Comparison of ENCODE assay signal across 15 mouse cellular contexts in the genomic region with DNA sequence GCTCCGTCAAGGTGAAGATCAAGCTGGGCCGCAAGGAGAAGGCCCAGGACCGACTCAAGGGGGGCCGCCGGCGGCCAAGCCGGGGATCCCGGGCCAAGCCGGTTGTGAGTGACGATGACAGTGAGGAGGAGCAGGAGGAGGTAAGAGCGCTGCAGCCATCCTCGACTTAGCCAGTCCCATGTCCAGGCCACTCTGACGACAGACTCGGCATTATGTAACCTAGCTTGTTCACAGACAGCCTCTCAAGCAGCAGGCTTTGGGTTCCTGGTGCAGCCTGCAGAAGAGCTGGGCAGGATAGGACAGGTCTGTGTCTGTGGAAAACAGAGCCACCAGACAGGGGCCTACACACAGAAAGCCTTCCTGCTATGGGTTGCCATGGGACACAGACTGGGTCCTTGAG. TPM values are rescaled to one million over a fixed set of nuclear protein-coding genes. Genes with fewer than 3 reads are reported as not detected.
ATAC-seq and TF ChIP-seq lines count a peak whose summit lies in the region.
"Had no signal": no experiment of that assay in that cellular context is flagged by ENCODE, and none has a peak within 500 bp of the region (broad histone marks: within the 10 kb centered on the region; RNA-seq: fewer than 3 reads in every experiment).

No protein-coding gene starts in this region.

- peaks cover 57% of the 10 kb centered on the region for H3K36me3 ChIP-seq in intestine, postnatal 0 days (ENCODE audit: control insufficient read depth, insufficient read depth)
- H3K36me3 ChIP-seq in intestine, embryonic 16.5 days (ENCODE audit: control insufficient read depth, insufficient read depth, low read length) = peaks cover 36% of the 10 kb centered on the region
- H3K36me3 ChIP-seq in neural tube, embryonic 13.5 days = peaks cover 96% of the 10 kb centered on the region
- peaks cover 92% of the 10 kb centered on the region for H3K36me3 ChIP-seq in neural tube, embryonic 15.5 days
- peaks cover 77% of the 10 kb centered on the region for H3K36me3 ChIP-seq in kidney, embryonic 16.5 days (ENCODE audit: insufficient read depth, low read length)

- 94% methylated on average over 14 of the region's 14 CpGs for WGBS in intestine, postnatal 0 days
- WGBS in intestine, embryonic 16.5 days = 91% methylated on average over 14 of the region's 14 CpGs
- 93% methylated on average over 14 of the region's 14 CpGs for WGBS in neural tube, embryonic 13.5 days
- 97% methylated on average over 14 of the region's 14 CpGs for WGBS in neural tube, embryonic 15.5 days
- WGBS in kidney, embryonic 16.5 days = 94% methylated on average over 14 of the region's 14 CpGs

- ATAC-seq in intestine, postnatal 0 days = no peak
- no peak for ATAC-seq in intestine, embryonic 16.5 days
- no peak for ATAC-seq in neural tube, embryonic 13.5 days (ENCODE audit: low read depth)
- ATAC-seq in neural tube, embryonic 15.5 days (ENCODE audit: low FRiP score) = no peak
- no peak for ATAC-seq in kidney, embryonic 16.5 days (ENCODE audit: low FRiP score, low TSS enrichment)
- ATAC-seq: CD4-positive, CD25-positive, alpha-beta regulatory T cell, adult 4 months; forebrain, embryonic 13.5 days; forebrain, embryonic 16.5 days had no signal

- H3K4me3 ChIP-seq in intestine, postnatal 0 days (ENCODE audit: low read depth, low read length) = no peak overlapping the region
- H3K4me3 ChIP-seq in intestine, embryonic 16.5 days (ENCODE audit: low read length) = no peak overlapping the region
- H3K4me3 ChIP-seq in neural tube, embryonic 13.5 days = no peak overlapping the region
- H3K4me3 ChIP-seq in neural tube, embryonic 15.5 days (replicated peaks) = no peak overlapping the region
- no peak overlapping the region for H3K4me3 ChIP-seq in cortical plate, adult 2 months (ENCODE audit: insufficient read depth, low read length)
- no peak overlapping the region for H3K4me3 ChIP-seq in kidney, embryonic 16.5 days (ENCODE audit: low read length)
- H3K4me3 ChIP-seq: forebrain, embryonic 10.5 days; forebrain, embryonic 13.5 days; heart, adult 2 months; heart, embryonic 10.5 days; heart, embryonic 13.5 days; hindbrain, embryonic 12.5 days; hindbrain, embryonic 15.5 days had no signal

- peak overlapping the region; percentile 28; the same call in 1 of the 2 replicates for H3K27ac ChIP-seq in intestine, postnatal 0 days (ENCODE audit: low read depth, low read length)
- H3K27ac ChIP-seq in intestine, embryonic 16.5 days (ENCODE audit: low read length) = no peak overlapping the region
- H3K27ac ChIP-seq in neural tube, embryonic 13.5 days (replicated peaks) = no peak overlapping the region
- H3K27ac ChIP-seq in neural tube, embryonic 15.5 days (replicated peaks) = no peak overlapping the region
- H3K27ac ChIP-seq in cortical plate, adult 2 months (ENCODE audit: insufficient read depth, low read length) = no peak overlapping the region
- H3K27ac ChIP-seq in kidney, embryonic 16.5 days (ENCODE audit: low read length) = no peak overlapping the region
- H3K27ac ChIP-seq: forebrain, embryonic 10.5 days; forebrain, embryonic 13.5 days; heart, adult 2 months; heart, embryonic 10.5 days; heart, embryonic 13.5 days; hindbrain, embryonic 12.5 days; hindbrain, embryonic 15.5 days had no signal

- no peak overlapping the region for H3K9ac ChIP-seq in intestine, postnatal 0 days (ENCODE audit: low read depth, low read length)
- H3K9ac ChIP-seq in intestine, embryonic 16.5 days (ENCODE audit: low read depth, low read length) = no peak overlapping the region
- H3K9ac ChIP-seq in neural tube, embryonic 13.5 days = peak overlapping the region; percentile 12; the same call in 1 of the 2 replicates
- no peak overlapping the region for H3K9ac ChIP-seq in neural tube, embryonic 15.5 days (replicated peaks)
- H3K9ac ChIP-seq in kidney, embryonic 16.5 days (replicated peaks; ENCODE audit: low read length) = no peak overlapping the region
- H3K9ac ChIP-seq: forebrain, embryonic 13.5 days; heart, embryonic 13.5 days; hindbrain, embryonic 12.5 days; hindbrain, embryonic 15.5 days had no signal

- no peaks in the 10 kb centered on the region for H3K4me1 ChIP-seq in intestine, postnatal 0 days (replicated peaks; ENCODE audit: control insufficient read depth, insufficient read depth, low read length)
- no peaks in the 10 kb centered on the region for H3K4me1 ChIP-seq in intestine, embryonic 16.5 days (ENCODE audit: control insufficient read depth, insufficient read depth, low read length)
- H3K4me1 ChIP-seq in neural tube, embryonic 13.5 days (replicated peaks) = no peaks in the 10 kb centered on the region
- no peaks in the 10 kb centered on the region for H3K4me1 ChIP-seq in neural tube, embryonic 15.5 days
- no peaks in the 10 kb centered on the region for H3K4me1 ChIP-seq in cortical plate, adult 2 months (ENCODE audit: control insufficient read depth, insufficient read depth, low read length)
- no peaks in the 10 kb centered on the region for H3K4me1 ChIP-seq in kidney, embryonic 16.5 days (ENCODE audit: insufficient read depth, low read length)
- H3K4me1 ChIP-seq: forebrain, embryonic 10.5 days; forebrain, embryonic 13.5 days; heart, embryonic 10.5 days; heart, embryonic 13.5 days; hindbrain, embryonic 12.5 days; hindbrain, embryonic 15.5 days had no signal

- no peaks in the 10 kb centered on the region for H3K9me3 ChIP-seq in intestine, postnatal 0 days (ENCODE audit: control insufficient read depth)
- no peaks in the 10 kb centered on the region for H3K9me3 ChIP-seq in intestine, embryonic 16.5 days (ENCODE audit: control insufficient read depth, low read length)
- H3K9me3 ChIP-seq in neural tube, embryonic 13.5 days = no peaks in the 10 kb centered on the region
- no peaks in the 10 kb centered on the region for H3K9me3 ChIP-seq in neural tube, embryonic 15.5 days (replicated peaks)
- no peaks in the 10 kb centered on the region for H3K9me3 ChIP-seq in kidney, embryonic 16.5 days (ENCODE audit: low read length)
- H3K9me3 ChIP-seq: forebrain, embryonic 10.5 days; forebrain, embryonic 13.5 days; heart, embryonic 10.5 days; heart, embryonic 13.5 days; hindbrain, embryonic 12.5 days; hindbrain, embryonic 15.5 days had no signal

- H3K4me2 ChIP-seq in intestine, postnatal 0 days (replicated peaks; ENCODE audit: low read depth) = no peak overlapping the region
- no peak overlapping the region for H3K4me2 ChIP-seq in intestine, embryonic 16.5 days (ENCODE audit: low read depth, low read length)
- no peak overlapping the region for H3K4me2 ChIP-seq in neural tube, embryonic 13.5 days
- no peak overlapping the region for H3K4me2 ChIP-seq in neural tube, embryonic 15.5 days
- no peak overlapping the region for H3K4me2 ChIP-seq in kidney, embryonic 16.5 days (replicated peaks; ENCODE audit: low read depth, low read length)
- H3K4me2 ChIP-seq: forebrain, embryonic 13.5 days; heart, embryonic 13.5 days; hindbrain, embryonic 12.5 days; hindbrain, embryonic 15.5 days had no signal

- no peaks in the 10 kb centered on the region for H3K27me3 ChIP-seq in intestine, postnatal 0 days (replicated peaks; ENCODE audit: control insufficient read depth, insufficient read depth, low read length)
- no peaks in the 10 kb centered on the region for H3K27me3 ChIP-seq in intestine, embryonic 16.5 days (replicated peaks; ENCODE audit: control insufficient read depth, insufficient read depth, low read length)
- no peaks in the 10 kb centered on the region for H3K27me3 ChIP-seq in neural tube, embryonic 13.5 days
- H3K27me3 ChIP-seq in neural tube, embryonic 15.5 days (replicated peaks) = no peaks in the 10 kb centered on the region
- H3K27me3 ChIP-seq in kidney, embryonic 16.5 days (ENCODE audit: insufficient read depth, low read length) = no peaks in the 10 kb centered on the region
- H3K27me3 ChIP-seq: forebrain, embryonic 13.5 days; heart, embryonic 13.5 days; hindbrain, embryonic 12.5 days; hindbrain, embryonic 15.5 days had no signal

- no peak for TF ChIP-seq CTCF in intestine, postnatal 0 days (IDR thresholded peaks at IDR 0.05; ENCODE audit: low read depth)
- TF ChIP-seq CTCF in cortical plate, adult 2 months (IDR thresholded peaks at IDR 0.05; ENCODE audit: extremely low read depth, insufficient read depth, low read length) = no peak

- 0 out of 2 replicates have a peak, but pooled peaks have one; percentile 23 for TF ChIP-seq POLR2A in cortical plate, adult 2 months (IDR thresholded peaks at IDR 0.05; ENCODE audit: extremely low read depth, insufficient read depth, low read length)

RNA-seq across cellular contexts. Expression of gene Ldlr, which starts 22.2 kb away (rescaled TPM):
- 22.8 and 26.6 TPM in 2 replicates for polyA plus RNA-seq in intestine, postnatal 0 days (2015; fragmentation: Nextera tagmentation; extraction: Ambion mirVana)
- polyA plus RNA-seq in intestine, embryonic 16.5 days (2015; fragmentation: Nextera tagmentation; extraction: Ambion mirVana) = 86.7 and 88.2 TPM in 2 replicates
- 13.8 and 16.1 TPM in 2 replicates for polyA plus RNA-seq in neural tube, embryonic 13.5 days (2015; fragmentation: Nextera tagmentation; extraction: Ambion mirVana)
- polyA plus RNA-seq in neural tube, embryonic 15.5 days (2015; fragmentation: Nextera tagmentation; extraction: Ambion mirVana) = 15.3 and 23.1 TPM in 2 replicates
- 16.6 and 17.9 TPM in 2 replicates for polyA plus RNA-seq in cortical plate, adult 2 months (2012; rRNA removed)
- 30.6 and 33.2 TPM in 2 replicates for polyA plus RNA-seq in kidney, embryonic 16.5 days (2015; fragmentation: Nextera tagmentation; extraction: Ambion mirVana)

RNA-seq across cellular contexts. Expression of gene Spc24, which starts 59.0 kb away (rescaled TPM):
- polyA plus RNA-seq in intestine, postnatal 0 days (2015; fragmentation: Nextera tagmentation; extraction: Ambion mirVana) = 23.5 and 32.4 TPM in 2 replicates
- polyA plus RNA-seq in intestine, embryonic 16.5 days (2015; fragmentation: Nextera tagmentation; extraction: Ambion mirVana) = 85.5 and 106 TPM in 2 replicates
- 17.5 and 21.0 TPM in 2 replicates for polyA plus RNA-seq in neural tube, embryonic 13.5 days (2015; fragmentation: Nextera tagmentation; extraction: Ambion mirVana)
- polyA plus RNA-seq in neural tube, embryonic 15.5 days (2015; fragmentation: Nextera tagmentation; extraction: Ambion mirVana) = 17.2 and 39.7 TPM in 2 replicates
- polyA plus RNA-seq in cortical plate, adult 2 months (2012; rRNA removed) = 2.3 and 3.3 TPM in 2 replicates
- 120 and 134 TPM in 2 replicates for polyA plus RNA-seq in kidney, embryonic 16.5 days (2015; fragmentation: Nextera tagmentation; extraction: Ambion mirVana)
